Mouse (Mus musculus) myocyte (in vitro differentiated cells): ENCODE measurements around the gene Kcnc3.

Source experiments
- POLR2A ChIP-seq: IDR thresholded peaks from one replicate; pipeline ENCODE4 v1.6.1; 2011; ENCODE audit warnings: low read depth, mild to moderate bottlenecking, control low read depth, moderate library complexity; ENCODE audit not compliant: insufficient read length
- REST ChIP-seq: IDR thresholded peaks from one replicate; pipeline ENCODE4 v1.6.1; 2011; ENCODE audit warnings: mild to moderate bottlenecking, control low read depth, moderate library complexity; ENCODE audit not compliant: insufficient read depth, insufficient read length

DNA sequence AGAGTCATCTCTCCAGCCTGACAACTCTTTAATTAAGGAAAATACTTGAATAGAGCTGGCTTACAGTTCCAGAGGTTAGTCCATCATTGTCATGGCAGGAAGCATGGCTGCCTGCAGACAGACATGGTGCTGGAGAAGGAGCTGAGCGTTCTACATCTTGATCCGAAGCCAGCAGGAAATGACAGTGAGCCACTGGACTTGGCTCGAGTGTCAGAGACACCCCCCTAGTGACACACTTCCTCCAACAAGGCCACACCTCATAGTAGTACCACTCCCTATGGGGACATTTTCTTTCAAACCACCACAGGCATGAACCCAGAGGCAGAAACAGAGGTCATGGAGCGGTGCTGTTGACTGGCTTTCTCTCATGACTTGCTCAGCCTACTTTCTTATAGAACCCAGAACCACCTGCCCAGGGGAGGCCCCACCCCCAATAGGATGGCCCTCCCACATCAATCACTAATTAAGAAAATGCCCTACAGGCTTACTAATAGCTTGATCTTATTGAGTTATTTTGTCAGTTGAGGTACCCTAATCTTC is 6.1 kb upstream of the Kcnc3 start:
- TF ChIP-seq POLR2A (no peak), REST (no peak)
